Mouse (Mus musculus): ENCODE results near the gene Ntm.

Gene Ntm

GRCm38 (mm10) chr9:29661468-29662145 lies 301.3 kb downstream of the Ntm start:
- peak; percentile 83 for DNase-seq (ENCODE audit: low read depth, low spot score)

GRCm38 (mm10) chr9:29660059-29660613 lies 302.8 kb downstream of the Ntm start:
- DNase-seq (ENCODE audit: low read depth, low spot score) = no peak

- no peak for DNase-seq (ENCODE audit: low read depth, low spot score)
Observed at GRCm38 (mm10) chr9:29657761-29658465, 305.0 kb downstream of the Ntm start.

GRCm38 (mm10) chr9:29654885-29655284 lies 308.1 kb downstream of the Ntm start:
- DNase-seq (ENCODE audit: low read depth, low spot score) = peak; percentile 75

GRCm38 (mm10) chr9:29653678-29654235 lies 309.2 kb downstream of the Ntm start:
- DNase-seq (ENCODE audit: low read depth, low spot score) = peak; percentile 52

DNA sequence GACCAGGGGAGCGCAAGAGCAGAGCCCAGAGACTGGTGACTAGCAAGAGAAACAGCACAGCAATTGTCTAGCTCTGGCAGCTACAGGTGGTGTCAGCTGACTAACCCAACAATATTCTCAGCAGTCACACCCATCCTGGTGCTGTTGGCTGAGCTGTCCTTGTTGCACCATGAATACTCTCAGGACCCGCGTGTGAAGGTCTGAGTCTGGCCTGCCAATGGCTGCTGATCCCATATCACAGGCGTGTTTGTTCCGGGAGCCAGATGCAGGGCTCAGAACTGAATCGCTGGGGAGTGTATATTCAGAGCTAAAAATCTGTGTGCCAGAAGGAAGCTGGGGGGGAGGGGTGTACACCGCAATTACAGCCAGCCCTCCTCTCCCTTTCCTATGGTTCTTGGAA lies 310.1 kb downstream of the Ntm start:
- DNase-seq (ENCODE audit: low read depth, low spot score) = no peak

DNA sequence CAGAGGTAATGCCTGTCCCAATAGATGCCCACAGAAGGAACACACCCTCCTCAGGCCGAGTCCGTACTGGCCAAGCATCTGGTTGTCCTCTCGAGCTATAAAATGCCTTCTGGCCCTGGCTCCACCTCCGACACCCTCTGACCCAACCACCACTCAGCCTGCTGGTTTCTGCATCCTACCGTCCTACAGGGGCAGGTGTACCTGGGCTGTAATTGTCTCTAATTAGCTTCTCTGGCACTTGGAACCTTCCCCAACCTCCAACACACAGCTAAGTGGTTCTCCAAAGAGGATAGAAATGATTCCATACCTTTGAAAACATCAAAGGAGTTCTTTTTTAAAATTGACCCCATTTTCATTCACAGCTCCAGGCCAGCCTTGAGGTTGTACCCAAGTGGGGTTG lies 311.1 kb downstream of the Ntm start:
- no peak for DNase-seq (ENCODE audit: low read depth, low spot score)

- no peak for DNase-seq (ENCODE audit: low read depth, low spot score)
Observed at GRCm38 (mm10) chr9:29651226-29651625, 311.7 kb downstream of the Ntm start.

- DNase-seq (ENCODE audit: low read depth, low spot score) = peak; percentile 84
Observed at GRCm38 (mm10) chr9:29650679-29651078, 312.3 kb downstream of the Ntm start.

- DNase-seq (ENCODE audit: low read depth, low spot score) = no peak
Observed at GRCm38 (mm10) chr9:29650266-29650665, 312.7 kb downstream of the Ntm start.

- DNase-seq (ENCODE audit: low read depth, low spot score) = no peak
Observed at GRCm38 (mm10) chr9:29648256-29648655, 314.7 kb downstream of the Ntm start.

DNA sequence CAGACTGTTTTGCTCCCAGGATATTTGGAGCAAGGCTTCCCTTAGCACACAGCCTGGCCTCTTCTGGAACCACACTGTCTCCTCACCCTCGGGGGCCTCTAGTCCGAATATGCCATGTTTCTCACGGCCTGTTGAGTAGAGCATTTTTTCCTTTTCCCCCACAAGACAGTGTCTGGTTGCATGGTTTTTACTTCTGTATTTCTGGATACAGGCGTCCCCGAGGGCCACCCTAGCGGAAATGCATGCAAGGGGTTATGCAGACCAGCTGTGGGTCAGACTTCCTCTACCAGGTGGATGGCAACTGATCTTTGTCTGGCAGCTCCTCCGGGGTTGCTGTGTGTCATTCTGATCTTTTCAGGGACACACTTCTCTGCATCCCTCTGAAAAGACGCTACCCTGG lies 315.2 kb downstream of the Ntm start:
- no peak for DNase-seq (ENCODE audit: low read depth, low spot score)

DNA sequence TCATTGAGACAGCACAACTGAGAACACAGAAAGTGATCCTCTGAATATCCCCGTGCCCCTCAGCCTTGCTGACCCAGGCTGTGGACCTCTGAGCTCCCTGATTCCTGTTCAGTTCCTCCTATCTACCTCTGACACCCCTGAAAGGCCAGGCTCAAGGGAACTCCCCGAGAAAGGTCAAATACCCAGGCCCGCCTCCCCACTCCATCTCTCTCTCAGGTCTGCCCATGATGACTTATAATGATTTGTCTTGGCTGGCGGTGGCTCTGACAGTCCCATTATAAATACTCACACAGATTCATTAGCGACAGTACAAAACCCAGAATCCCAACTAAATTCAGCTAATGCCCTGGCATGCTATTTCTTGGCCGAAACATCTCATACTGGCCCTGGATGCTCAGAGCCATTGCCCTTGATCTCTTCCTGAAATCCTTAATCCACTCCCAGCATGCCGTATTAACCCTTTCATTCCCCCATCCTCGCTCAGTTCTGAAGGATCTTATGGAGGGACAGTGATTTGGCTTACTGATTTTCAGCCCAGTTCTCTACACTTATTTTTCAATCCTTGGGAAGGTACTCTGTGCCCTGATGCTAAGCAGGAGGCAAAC lies 317.0 kb downstream of the Ntm start:
- DNase-seq (ENCODE audit: low read depth, low spot score) = no peak

GRCm38 (mm10) chr9:29642997-29643657 lies 319.8 kb downstream of the Ntm start:
- peak; percentile 90 for DNase-seq (ENCODE audit: low read depth, low spot score)

GRCm38 (mm10) chr9:29637335-29637734 lies 325.6 kb downstream of the Ntm start:
- DNase-seq (ENCODE audit: low read depth, low spot score) = no peak

DNA sequence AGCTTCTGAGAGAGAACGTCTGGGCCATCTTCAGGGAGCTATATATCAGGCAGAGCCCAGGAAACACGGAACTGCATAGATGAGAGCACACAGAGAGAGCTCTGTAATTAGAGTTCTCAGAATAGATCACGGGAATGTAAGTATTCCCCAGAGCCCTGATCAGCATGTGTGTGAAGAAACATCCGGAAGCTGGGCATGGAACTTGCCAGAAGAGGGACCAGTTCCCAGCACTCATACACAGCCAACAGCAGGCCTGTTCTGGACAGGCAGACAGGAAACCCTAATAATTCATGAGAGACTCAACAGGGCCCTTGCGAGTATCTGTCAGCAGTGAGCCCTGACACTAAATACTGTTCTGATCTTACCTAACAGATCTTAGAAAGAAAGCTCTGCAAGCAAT lies 345.8 kb downstream of the Ntm start:
- peak; percentile 45 for DNase-seq (ENCODE audit: low read depth, low spot score)

- peak; percentile 71 for DNase-seq (ENCODE audit: low read depth, low spot score)
Observed at GRCm38 (mm10) chr9:29612020-29612612, 350.8 kb downstream of the Ntm start.

DNA sequence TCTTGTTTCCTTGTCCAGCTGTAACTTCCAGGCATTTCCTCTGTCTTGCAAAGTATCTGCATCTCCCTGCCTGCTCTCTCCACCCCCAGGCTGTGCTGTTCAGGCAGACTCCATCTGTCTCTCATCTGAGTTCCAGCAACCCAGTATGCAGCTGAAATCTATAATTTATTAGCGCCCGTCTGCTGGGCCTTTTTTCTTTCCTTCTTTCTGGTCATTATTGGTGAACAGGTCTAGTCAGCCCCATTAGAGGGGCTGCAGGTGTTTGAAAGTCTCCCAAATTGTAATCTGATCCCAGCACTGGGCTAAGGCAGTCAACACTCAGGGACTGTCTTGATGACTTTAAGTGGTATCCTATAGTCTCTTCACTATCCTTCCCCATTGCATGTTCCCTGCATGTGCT lies 352.1 kb downstream of the Ntm start:
- peak; percentile 79 for DNase-seq (ENCODE audit: low read depth, low spot score)

GRCm38 (mm10) chr9:29597665-29598064 lies 365.3 kb downstream of the Ntm start:
- DNase-seq (ENCODE audit: low read depth, low spot score) = peak; percentile 71

DNA sequence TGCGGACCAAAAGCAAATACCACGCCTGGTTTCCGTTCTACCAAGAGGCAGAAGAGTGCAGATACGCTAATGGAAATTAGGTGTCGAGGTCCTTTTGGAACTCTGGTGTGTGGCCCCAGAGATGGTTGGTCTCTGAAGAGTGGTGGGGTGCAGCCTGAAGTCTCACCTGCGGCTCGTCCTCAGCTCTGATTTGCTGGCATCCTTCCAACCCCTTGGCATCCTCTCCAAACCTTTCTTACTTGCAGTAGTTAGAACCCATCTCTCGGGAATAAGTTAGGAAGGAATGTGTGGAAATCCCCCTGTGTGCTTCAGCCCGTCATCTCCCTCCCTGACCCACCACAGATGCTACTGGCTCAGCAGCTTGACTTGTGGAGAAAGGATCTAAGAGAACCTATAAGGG lies 367.6 kb downstream of the Ntm start:
- DNase-seq (ENCODE audit: low read depth, low spot score) = peak; percentile 46

DNA sequence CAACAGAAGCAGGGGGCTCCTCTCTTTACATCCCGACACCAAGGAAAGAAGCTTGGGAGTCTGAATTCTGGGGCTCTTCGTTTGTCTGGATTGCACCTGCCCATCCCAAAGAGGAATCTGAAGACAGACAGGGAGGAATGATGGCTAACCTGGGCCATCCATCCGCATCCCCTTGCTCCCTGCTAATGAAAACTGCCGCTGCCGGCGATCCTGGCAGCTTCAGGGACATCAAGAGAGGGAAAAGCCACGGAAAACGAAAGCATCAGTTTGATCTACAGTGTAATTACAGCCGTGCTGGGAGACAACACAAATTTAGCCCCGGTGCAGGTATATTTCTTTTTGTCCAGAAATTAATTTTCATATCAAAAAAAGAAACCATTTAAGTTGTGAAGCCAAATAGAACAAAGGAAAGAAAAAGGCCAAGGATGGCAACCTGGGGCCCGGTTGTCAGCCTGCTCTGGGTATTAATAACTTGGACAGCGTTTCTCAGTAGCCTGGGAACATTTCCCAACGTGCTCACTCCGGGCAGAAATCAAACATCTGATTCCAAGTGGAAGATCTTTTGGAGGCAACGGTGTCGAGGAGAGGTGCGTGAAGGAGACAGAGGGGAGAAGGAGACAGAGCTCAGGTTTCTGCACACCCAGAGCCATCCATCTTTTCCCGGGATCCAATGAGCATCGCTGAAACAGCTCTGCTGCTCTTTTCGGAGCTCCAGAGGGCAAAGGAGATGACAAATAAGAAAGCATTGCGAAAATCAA lies 368.2 kb downstream of the Ntm start:
- peak; percentile 81 for DNase-seq (ENCODE audit: low read depth, low spot score)

Measured in brain, adult 2 months (tissue).